Mouse (Mus musculus) kidney, embryonic 14.5 days (tissue): ENCODE results near the gene Tmem266. TPM values are rescaled to one million over a fixed set of nuclear protein-coding genes. Genes with fewer than 3 reads are reported as not detected.

Experiments used
- ATAC-seq: fragments of 200-750 bp; cut with Nextera tagmentation; 2 replicates; pipeline ENCODE4 v1.8.0; 2017; ENCODE audit warnings: moderate number of reproducible peaks, mild to moderate bottlenecking, moderate TSS enrichment, moderate library complexity; ENCODE audit not compliant: low FRiP score, low TSS enrichment
- H3K27ac ChIP-seq: fragments of 300-500 bp; sonication (generic); 2 replicates; pipeline ENCODE4 v1.5.1; 2014; ENCODE audit warnings: low read depth, mild to moderate bottlenecking, low read length, moderate library complexity, mixed read lengths
- H3K27me3 ChIP-seq: fragments of 300-500 bp; sonication (generic); 2 replicates; pipeline ENCODE4 v1.6.1; 2014; ENCODE audit warnings: mild to moderate bottlenecking, low read length; ENCODE audit not compliant: control insufficient read depth, insufficient read depth
- H3K36me3 ChIP-seq: fragments of 300-500 bp; sonication (generic); 2 replicates; pipeline ENCODE4 v1.6.1; 2014; ENCODE audit warnings: low read length, mixed read lengths; ENCODE audit not compliant: control insufficient read depth, insufficient read depth
- H3K4me1 ChIP-seq: fragments of 300-500 bp; sonication (generic); 2 replicates; pipeline ENCODE4 v1.6.1; 2014; ENCODE audit warnings: low read length, mixed read lengths; ENCODE audit not compliant: control insufficient read depth, insufficient read depth
- H3K4me2 ChIP-seq: fragments of 300-500 bp; sonication (generic); replicated peaks from 2 replicates; pipeline ENCODE4 v1.6.1; 2014; ENCODE audit warnings: low read depth, mild to moderate bottlenecking, low read length
- H3K4me3 ChIP-seq: fragments of 300-500 bp; sonication (generic); 2 replicates; pipeline ENCODE4 v1.5.1; 2014; ENCODE audit warnings: mild to moderate bottlenecking, low read length
- H3K9ac ChIP-seq: fragments of 300-500 bp; sonication (generic); 2 replicates; pipeline ENCODE4 v1.6.1; 2014; ENCODE audit warnings: low read depth, mild to moderate bottlenecking, low read length, moderate library complexity
- H3K9me3 ChIP-seq: fragments of 300-500 bp; sonication (generic); 2 replicates; pipeline ENCODE4 v1.6.1; 2016; ENCODE audit warnings: low read length; ENCODE audit not compliant: control insufficient read depth
- WGBS: fragments of 180-500 bp; shearing (Covaris S2); extraction: QIAGEN DNeasy Blood & Tissue Kit; methylation state at CpG from one replicate; pipeline ENCODE4 v1.1.7; 2014; 5-methylcytosine and 5-hydroxymethylcytosine counted together
- polyA plus RNA-seq: library from polyadenylated mRNA; unstranded; fragments of >200 nt; fragmentation: Nextera tagmentation; extraction: Ambion mirVana; gene quantifications from 2 replicates; pipeline ENCODE4 v1.2.1, GENCODE M21; 2014

Gene Tmem266
- 0.09 and 0.39 TPM in 2 replicates for polyA plus RNA-seq

- Histone ChIP-seq H3K27me3 (peaks cover 71% of the 10 kb centered on the region), H3K9me3 (no peaks in the 10 kb centered on the region), H3K36me3 (no peaks in the 10 kb centered on the region), H3K4me3 (peak within 1 kb of the TSS; percentile 49), H3K9ac (peak within 1 kb of the TSS; percentile 19), H3K27ac (no peak within 1 kb of the TSS), H3K4me2 (peak within 1 kb of the TSS; percentile 81), H3K4me1 (no peaks in the 10 kb centered on the region)
- ATAC-seq, result peak; percentile 87
- WGBS, result under 1% methylated on average over 63 of the region's 82 CpGs
Measured at GRCm38 (mm10) chr9:55326515-55327233, at the start of gene Tmem266, which contains the start of gene Nrg4. Gene Tmem266, plus strand, starts transcription at chr9:55326913. Gene Nrg4, minus strand, starts transcription at chr9:55326844.

- ATAC-seq, result no peak
- no peaks in the 10 kb centered on the region for H3K27me3 ChIP-seq
- no peaks in the 10 kb centered on the region for H3K9me3 ChIP-seq
- H3K4me2 ChIP-seq, result no peak overlapping the region
- H3K36me3 ChIP-seq, result no peaks in the 10 kb centered on the region
- no peak overlapping the region for H3K9ac ChIP-seq
- WGBS, result 51% methylated on average over 4 of the region's 4 CpGs
- no peak overlapping the region for H3K4me3 ChIP-seq
- H3K4me1 ChIP-seq, result no peaks in the 10 kb centered on the region
- H3K27ac ChIP-seq, result no peak overlapping the region
Measured at GRCm38 (mm10) chr9:55277562-55277961, 49.2 kb upstream of the Tmem266 start.

GRCm38 (mm10) chr9:55279114-55279825 is 47.4 kb upstream of the Tmem266 start:
- WGBS, result 73% methylated on average over 8 of the region's 8 CpGs
- no peaks in the 10 kb centered on the region for H3K36me3 ChIP-seq

GRCm38 (mm10) chr9:55283516-55283915 is 43.2 kb upstream of the Tmem266 start:
- under 1% methylated on average over 14 of the region's 14 CpGs for WGBS
- Histone ChIP-seq H3K27ac (no peak overlapping the region), H3K4me3 (no peak overlapping the region; the same call in 1 of the 2 replicates), H3K36me3 (no peaks in the 10 kb centered on the region), H3K4me2 (peak overlapping the region; percentile 29; the same call in 1 of the 2 replicates), H3K27me3 (no peaks in the 10 kb centered on the region; the same call in 1 of the 2 replicates), H3K4me1 (no peaks in the 10 kb centered on the region), H3K9me3 (no peaks in the 10 kb centered on the region), H3K9ac (no peak overlapping the region)
- ATAC-seq, result no peak

More at GRCm38 (mm10) chr9:55279114-55279825, 47.4 kb upstream of the Tmem266 start:
- Histone ChIP-seq H3K9ac (no peak overlapping the region), H3K4me1 (no peaks in the 10 kb centered on the region), H3K4me3 (no peak overlapping the region), H3K4me2 (no peak overlapping the region), H3K9me3 (no peaks in the 10 kb centered on the region), H3K27me3 (no peaks in the 10 kb centered on the region; the same call in 1 of the 2 replicates), H3K27ac (no peak overlapping the region)
- no peak for ATAC-seq

- no peaks in the 10 kb centered on the region for H3K4me1 ChIP-seq
- H3K27me3 ChIP-seq, result no peaks in the 10 kb centered on the region; the same call in 1 of the 2 replicates
- no peaks in the 10 kb centered on the region for H3K9me3 ChIP-seq
- no peak overlapping the region for H3K27ac ChIP-seq
- H3K4me3 ChIP-seq, result no peak overlapping the region
- no peak overlapping the region for H3K4me2 ChIP-seq
- H3K9ac ChIP-seq, result no peak overlapping the region
- WGBS, result 75% methylated on average over 3 of the region's 3 CpGs
- no peaks in the 10 kb centered on the region for H3K36me3 ChIP-seq
- no peak for ATAC-seq
Measured at GRCm38 (mm10) chr9:55285197-55285596, 41.5 kb upstream of the Tmem266 start.

- Histone ChIP-seq H3K4me2 (no peak overlapping the region), H3K9me3 (no peaks in the 10 kb centered on the region), H3K27me3 (no peaks in the 10 kb centered on the region), H3K27ac (no peak overlapping the region), H3K4me3 (no peak overlapping the region), H3K4me1 (no peaks in the 10 kb centered on the region), H3K9ac (no peak overlapping the region), H3K36me3 (no peaks in the 10 kb centered on the region)
- ATAC-seq, result no peak
- WGBS, result 62% methylated on average over 3 of the region's 3 CpGs
Measured at GRCm38 (mm10) chr9:55289475-55290198, 37.1 kb upstream of the Tmem266 start.

GRCm38 (mm10) chr9:55291966-55292365 is 34.7 kb upstream of the Tmem266 start:
- H3K4me3 ChIP-seq, result no peak overlapping the region
- no peak overlapping the region for H3K4me2 ChIP-seq
- H3K9me3 ChIP-seq, result no peaks in the 10 kb centered on the region
- H3K27ac ChIP-seq, result no peak overlapping the region
- no peak overlapping the region for H3K9ac ChIP-seq
- no peaks in the 10 kb centered on the region for H3K27me3 ChIP-seq
- H3K36me3 ChIP-seq, result no peaks in the 10 kb centered on the region
- H3K4me1 ChIP-seq, result no peaks in the 10 kb centered on the region
- ATAC-seq, result no peak
- WGBS, result 95% methylated on average over 4 of the region's 4 CpGs

- no peak overlapping the region for H3K4me3 ChIP-seq
- H3K9ac ChIP-seq, result no peak overlapping the region
- no peaks in the 10 kb centered on the region for H3K9me3 ChIP-seq
- H3K27ac ChIP-seq, result no peak overlapping the region
- no peaks in the 10 kb centered on the region for H3K36me3 ChIP-seq
- no peak for ATAC-seq
- 39% methylated on average over 2 of the region's 2 CpGs for WGBS
- H3K4me2 ChIP-seq, result no peak overlapping the region
- no peaks in the 10 kb centered on the region for H3K4me1 ChIP-seq
- H3K27me3 ChIP-seq, result no peaks in the 10 kb centered on the region
Measured at GRCm38 (mm10) chr9:55296221-55296620, 30.5 kb upstream of the Tmem266 start.
